9 mouse cellular contexts compared by ENCODE assay signal in the genomic region with DNA sequence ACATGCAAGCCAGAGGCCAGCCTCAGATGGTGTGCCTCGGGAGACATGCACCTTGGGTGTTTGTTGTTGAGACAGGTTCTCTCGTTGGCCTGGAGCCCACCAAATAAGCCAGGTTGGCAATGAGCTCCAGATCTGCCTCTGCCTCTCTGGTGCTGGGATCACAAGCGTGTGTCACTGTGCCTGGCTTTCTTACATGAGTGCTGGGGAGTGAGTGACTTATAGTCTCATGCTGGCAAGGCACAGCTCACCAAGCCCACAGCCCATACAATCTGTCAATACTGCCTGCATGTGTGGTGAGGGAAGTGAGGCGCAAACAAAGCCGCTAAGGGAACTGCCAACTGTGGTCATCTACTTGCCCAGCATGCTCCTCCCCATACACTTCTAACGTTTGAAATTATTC. TPM values are rescaled to one million over a fixed set of nuclear protein-coding genes. Genes with fewer than 3 reads are reported as not detected.
DNase-seq lines count a peak whose midpoint lies in the region; ATAC-seq and TF ChIP-seq lines count a peak whose summit lies in the region.
"Had no signal": no experiment of that assay in that cellular context is flagged by ENCODE, and none has a peak within 500 bp of the region (broad histone marks: within the 10 kb centered on the region; RNA-seq: fewer than 3 reads in every experiment).

No protein-coding gene starts in this region.

- 0 out of 2 replicates have a peak, but pooled peaks cover 2% of the 10 kb centered on the region for H3K36me3 ChIP-seq in ES-Bruce4 (ENCODE audit: control insufficient read depth, insufficient read depth, low read length, poor library complexity, severe bottlenecking)
- peaks cover 5% of the 10 kb centered on the region for H3K36me3 ChIP-seq in liver, embryonic 15.5 days (replicated peaks)
- H3K36me3 ChIP-seq: heart, embryonic 13.5 days had no signal

- H3K27me3 ChIP-seq in ES-Bruce4 (ENCODE audit: control insufficient read depth, insufficient read depth, low read length, poor library complexity, severe bottlenecking): no peaks in the 10 kb centered on the region
- no peaks in the 10 kb centered on the region for H3K27me3 ChIP-seq in liver, embryonic 15.5 days
- H3K27me3 ChIP-seq: heart, embryonic 13.5 days had no signal

- TF ChIP-seq CTCF in ES-Bruce4 (IDR thresholded peaks at IDR 0.05; ENCODE audit: low read depth, low read length): no peak

- H3K9ac ChIP-seq in ES-Bruce4 (ENCODE audit: low read depth, poor library complexity, severe bottlenecking): no peak overlapping the region
- peak overlapping the region; percentile 4; the same call in 1 of the 2 replicates for H3K9ac ChIP-seq in liver, embryonic 15.5 days
- H3K9ac ChIP-seq: heart, embryonic 13.5 days had no signal

- no peak for TF ChIP-seq EP300 in ES-Bruce4 (IDR thresholded peaks at IDR 0.05; ENCODE audit: insufficient read depth, low read depth, low read length)

- intact Hi-C loops in left cerebral cortex, postnatal 4 days (cut with DNase I): no loop called here
- intact Hi-C loops in gastrocnemius, postnatal 14 days (cut with DNase I; ENCODE audit: low total_unique reads): no loop called here

- peak overlapping the region; percentile 58 for H3K27ac ChIP-seq in ES-Bruce4 (ENCODE audit: insufficient read depth, low read length)
- peak overlapping the region; percentile 35; the same call in 1 of the 2 replicates for H3K27ac ChIP-seq in liver, embryonic 15.5 days (replicated peaks)
- H3K27ac ChIP-seq: heart, embryonic 13.5 days had no signal

- no peaks in the 10 kb centered on the region for H3K9me3 ChIP-seq in ES-Bruce4 (replicated peaks; ENCODE audit: control insufficient read depth, insufficient read depth, low read length, poor library complexity, severe bottlenecking)
- H3K9me3 ChIP-seq in liver, embryonic 15.5 days (replicated peaks): no peaks in the 10 kb centered on the region
- H3K9me3 ChIP-seq: heart, embryonic 13.5 days had no signal

- no peak overlapping the region for H3K4me2 ChIP-seq in liver, embryonic 15.5 days
- H3K4me2 ChIP-seq: heart, embryonic 13.5 days had no signal

- H3K4me3 ChIP-seq in ES-Bruce4 (ENCODE audit: low read depth, low read length): peak overlapping the region; percentile 1; the same call in 1 of the 2 replicates
- H3K4me3 ChIP-seq in liver, embryonic 15.5 days (replicated peaks): no peak overlapping the region
- H3K4me3 ChIP-seq: heart, embryonic 13.5 days had no signal

- no peak for TF ChIP-seq POLR2A in ES-Bruce4 (IDR thresholded peaks at IDR 0.05; ENCODE audit: insufficient read depth, low read length)

- DNase-seq in left cerebral cortex, postnatal 4 days: peak; percentile 38
- DNase-seq in left cerebral cortex, adult 8-10 months (ENCODE audit: low spot score in 2 of 2): no peak
- DNase-seq in cerebellum, adult 8-10 months: peak; percentile 53
- no peak for DNase-seq in gastrocnemius, postnatal 4 days (ENCODE audit: low spot score in 2 of 2)
- no peak for DNase-seq in gastrocnemius, postnatal 14 days
- DNase-seq: adrenal gland, postnatal 14 days had no signal

- 47% methylated on average over 6 of the region's 6 CpGs for WGBS in liver, embryonic 15.5 days (ENCODE audit: insufficient replicate concordance)

- H3K4me1 ChIP-seq in ES-Bruce4 (ENCODE audit: control insufficient read depth, insufficient read depth, low read length): peaks cover 11% of the 10 kb centered on the region
- peaks cover 38% of the 10 kb centered on the region for H3K4me1 ChIP-seq in liver, embryonic 15.5 days (replicated peaks)

- no peak for ATAC-seq in liver, embryonic 15.5 days (ENCODE audit: insufficient read depth)

RNA-seq across cellular contexts. Expression of gene Tmem131, which starts 39.0 kb away (rescaled TPM):
- total RNA-seq in left cerebral cortex, postnatal 4 days (2021): 10 to 100 TPM; 79.6 to 82.0 TPM
- total RNA-seq in left cerebral cortex, adult 8-10 months (2022): 10 to 100 TPM; 45.8 to 54.3 (median 53.0) TPM
- 77.1 and 77.7 TPM in 2 replicates for polyA plus RNA-seq in ES-Bruce4 (2011; ENCODE audit: insufficient read depth, insufficient read length, low read depth, missing spikeins)
- 8.0 and 8.6 TPM in 2 replicates for polyA plus RNA-seq in liver, embryonic 15.5 days (2015; fragmentation: Nextera tagmentation; extraction: Ambion mirVana)
- total RNA-seq in gastrocnemius, postnatal 4 days (2021): 10 to 100 TPM; 77.1 to 88.6 TPM
- total RNA-seq in gastrocnemius, postnatal 14 days (2021): 10 to 100 TPM; 25.2 to 30.5 TPM

Comparison
In these comparisons a context has a peak if more than half of its experiments do, and no peak if none do; other contexts are left out.
1. DNase-seq: peak in left cerebral cortex, postnatal 4 days (single experiment) and cerebellum, adult 8-10 months (single experiment); none in left cerebral cortex, adult 8-10 months (0 of 2), gastrocnemius, postnatal 4 days (0 of 2) and gastrocnemius, postnatal 14 days (single experiment).